Mouse (Mus musculus): ENCODE data around the gene Prss56.

GRCm38 (mm10) chr1:87174006-87174955 lies 8.8 kb upstream of the Prss56 start:
- peak; percentile 64 for TF ChIP-seq CTCF (IDR thresholded peaks at IDR 0.05; ENCODE audit: low read depth)
- TF ChIP-seq EP300 (IDR thresholded peaks at IDR 0.05; ENCODE audit: low read depth), result no peak
